Mouse (Mus musculus) retina, embryonic 14.5 days (tissue): ENCODE data around the gene Clba1.
A peak's percentile ranks its signal among the peaks of the same experiment; 100 is the strongest.

Experiments
- DNase-seq: peaks from one replicate; pipeline ENCODE4 v3.0.0-alpha.2; 2015; ENCODE audit warnings: low spot score

The Clba1 gene

GRCm38 (mm10) chr12:112851116-112851515, 42.4 kb downstream of the Clba1 start:
- no peak for DNase-seq

GRCm38 (mm10) chr12:112853050-112853729, 44.5 kb downstream of the Clba1 start:
- DNase-seq, result no peak

DNA sequence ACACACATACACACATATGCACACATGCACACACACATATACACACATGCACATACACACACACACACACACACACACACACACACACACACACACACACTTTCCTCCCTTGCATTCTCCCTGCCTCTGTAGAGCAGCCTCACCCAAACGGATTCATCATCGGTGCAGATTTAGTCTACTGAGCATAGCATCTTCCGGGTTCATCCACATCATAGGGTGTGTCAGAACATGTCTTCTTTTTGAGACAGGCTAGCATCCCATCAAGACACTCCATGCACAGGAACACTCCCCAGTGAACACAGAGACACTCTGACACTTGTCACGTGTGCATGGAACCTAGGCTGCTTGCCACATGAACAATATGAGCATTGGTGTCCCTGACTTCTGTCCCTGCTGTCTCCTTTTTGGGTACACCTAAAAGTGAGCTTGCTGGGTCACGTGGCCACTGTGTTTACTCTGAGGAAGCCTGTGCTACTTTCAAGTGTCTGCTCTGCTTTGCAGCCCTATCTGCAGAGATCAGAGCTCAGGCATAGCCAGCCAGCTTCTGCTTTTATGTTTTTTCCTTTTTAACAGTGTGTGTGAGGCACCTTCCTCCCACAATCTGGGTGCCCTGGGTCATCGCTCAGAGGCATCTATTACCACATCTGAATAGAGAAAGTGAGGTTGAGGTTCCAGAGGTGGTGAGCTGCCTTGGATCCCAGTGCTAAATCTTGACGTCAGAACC, 46.0 kb downstream of the Clba1 start:
- DNase-seq, result no peak

DNA sequence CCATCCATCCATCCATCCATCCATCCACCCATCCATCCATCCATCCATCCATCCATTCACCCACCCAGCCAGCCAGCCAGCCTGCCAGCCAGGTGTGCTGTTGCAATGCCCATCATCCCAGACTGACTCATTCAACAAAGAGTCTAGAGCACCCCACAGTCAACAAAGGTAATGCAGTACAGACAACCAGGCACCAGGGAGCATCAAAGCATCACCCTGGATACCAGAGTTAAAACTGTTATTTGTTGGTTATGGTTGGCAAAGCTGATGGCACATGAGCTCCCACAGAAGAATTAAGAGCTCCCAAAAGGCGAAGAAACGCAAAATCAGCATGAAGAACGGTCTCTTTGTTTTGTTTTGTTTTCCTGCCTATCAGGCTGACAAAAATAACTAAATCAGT, 47.6 kb downstream of the Clba1 start:
- DNase-seq, result no peak

GRCm38 (mm10) chr12:112857021-112857925, 48.5 kb downstream of the Clba1 start:
- no peak for DNase-seq

DNA sequence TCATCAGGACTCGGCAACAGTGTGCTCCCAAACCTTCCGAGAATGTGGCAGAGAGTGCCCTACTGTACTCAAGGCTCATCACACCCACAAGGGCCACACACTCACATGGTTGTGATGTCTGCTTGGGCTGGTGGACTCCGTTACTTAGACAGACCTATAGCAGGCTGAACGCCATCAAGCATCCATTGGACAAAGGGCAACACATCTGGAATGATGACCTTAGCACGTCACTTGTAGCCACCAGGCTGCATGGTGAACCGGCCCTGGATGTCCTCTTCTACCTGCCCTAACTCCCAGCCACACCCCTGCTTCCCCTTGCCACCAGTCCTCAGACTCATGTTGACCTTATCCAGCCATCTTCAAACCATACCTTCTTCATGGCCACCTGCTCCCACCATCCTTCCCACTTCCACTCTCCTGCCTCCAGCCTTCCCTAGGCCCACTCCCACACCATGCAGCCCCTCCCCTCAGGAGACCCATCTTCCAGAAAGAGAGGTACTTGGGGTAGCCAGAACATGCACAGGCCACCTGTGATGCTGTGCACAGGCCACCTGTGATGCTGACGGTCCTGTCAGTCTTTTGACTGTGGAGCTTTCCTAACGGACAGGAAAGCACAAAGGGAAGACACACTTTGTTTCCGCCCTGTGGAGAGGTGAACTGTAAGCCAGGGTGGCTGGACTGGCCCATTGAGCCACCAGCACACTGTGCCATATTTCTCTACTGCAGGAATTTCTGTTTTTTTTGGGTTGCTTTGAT, 50.0 kb downstream of the Clba1 start:
- DNase-seq, result no peak

- DNase-seq, result no peak
Measured at GRCm38 (mm10) chr12:112859930-112860329, 51.2 kb downstream of the Clba1 start.

DNA sequence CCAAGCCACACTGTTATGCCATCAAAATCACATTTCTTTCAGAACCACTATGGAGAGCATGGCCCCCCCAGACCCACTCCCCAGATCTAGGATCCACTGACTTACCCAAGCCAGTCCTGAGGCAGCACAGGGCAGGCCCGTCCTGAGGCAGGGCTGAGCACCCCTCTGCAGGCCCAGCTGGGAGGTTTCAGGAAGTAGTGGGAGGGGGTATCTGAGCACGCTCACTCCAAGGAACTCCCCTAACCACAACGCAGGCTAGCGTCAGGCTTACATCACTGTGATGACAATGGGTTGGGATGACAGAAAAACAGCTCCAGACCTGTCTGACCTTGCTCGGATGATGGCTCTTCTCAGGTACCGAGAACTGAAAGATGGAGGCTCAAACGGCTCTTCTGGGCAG, 52.0 kb downstream of the Clba1 start:
- no peak for DNase-seq

GRCm38 (mm10) chr12:112861911-112862321, 53.2 kb downstream of the Clba1 start:
- DNase-seq, result peak; percentile 22

GRCm38 (mm10) chr12:112864804-112865203, 56.1 kb downstream of the Clba1 start:
- DNase-seq, result no peak
